Mouse (Mus musculus) ovary, adult 18-20 months (tissue): ENCODE data around the gene Klhdc8a.
A peak's percentile ranks its signal among the peaks of the same experiment; 100 is the strongest.
"Not testable (repeated sequence)": the region's sequence is repeated elsewhere in the genome, so short reads cannot be mapped to it uniquely, and the experiment has no call there.

Experiments used
- DNase-seq: peaks from one replicate; pipeline ENCODE4 v3.0.0; 2022; ENCODE audit warnings: low spot score, mixed read lengths

Gene Klhdc8a

GRCm38 (mm10) chr1:132298425-132298800, at the start of gene Klhdc8a:
Gene Klhdc8a, plus strand, starts transcription at chr1:132298626.
- DNase-seq = no peak

DNA sequence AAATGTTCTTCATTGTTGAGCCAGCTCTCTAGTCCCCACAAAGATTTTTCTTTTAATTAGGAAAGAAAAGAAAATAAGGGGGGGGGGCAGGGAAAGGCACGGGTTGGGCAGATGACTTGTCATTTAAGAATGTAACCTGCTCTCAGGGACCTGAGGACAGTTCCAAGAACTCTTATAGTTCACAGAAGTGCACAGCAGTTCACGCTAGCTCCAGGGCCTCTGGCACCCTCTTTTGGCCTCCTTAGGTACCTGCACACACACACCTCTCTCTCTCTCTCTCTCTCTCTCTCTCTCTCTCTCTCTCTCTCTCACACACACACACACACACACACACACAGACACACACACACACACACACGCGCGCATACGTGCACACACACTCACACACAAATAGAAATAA, 44.0 kb upstream of the Klhdc8a start:
- no peak for DNase-seq

DNA sequence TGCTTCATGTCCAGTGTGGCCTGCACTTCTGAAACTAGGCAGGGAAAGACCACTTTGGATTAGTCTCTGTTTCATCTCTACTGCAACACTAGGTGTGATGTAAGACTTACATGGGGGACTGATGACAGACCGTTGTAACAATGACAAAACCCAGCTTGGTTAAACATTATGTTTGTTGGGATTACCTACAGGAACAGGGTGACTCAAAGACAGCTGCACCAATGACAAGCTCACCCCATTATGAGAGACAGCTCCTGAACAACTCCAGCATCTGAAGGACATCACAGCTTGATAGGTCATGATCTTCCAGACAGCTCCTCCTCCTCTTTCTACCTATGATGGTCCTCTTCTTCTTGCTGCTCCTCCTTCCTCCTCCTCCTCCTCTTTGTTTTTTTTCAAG, 38.1 kb upstream of the Klhdc8a start:
- no peak for DNase-seq

- DNase-seq = no peak
These were observed 37.4 kb upstream of the Klhdc8a start for GRCm38 (mm10) chr1:132261058-132261457.

DNA sequence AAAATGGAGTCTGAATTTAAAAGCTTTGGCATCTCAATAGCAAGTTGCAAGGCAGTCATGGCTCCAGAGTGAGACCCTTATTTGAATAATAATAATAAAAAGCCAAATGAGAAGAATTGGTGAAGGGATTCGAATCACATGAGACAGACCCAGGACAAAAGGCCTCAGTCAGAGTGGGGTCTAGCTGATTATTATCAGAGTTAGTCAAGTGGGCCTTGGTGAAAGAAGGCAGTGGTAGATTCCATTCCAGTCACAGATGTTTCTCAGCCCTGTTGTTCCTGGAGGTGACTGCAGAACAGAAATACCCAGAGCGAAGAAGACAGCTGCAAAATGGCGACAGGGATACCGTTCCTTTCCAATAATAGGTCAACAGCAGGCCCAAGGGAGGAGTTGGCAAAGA, 34.8 kb upstream of the Klhdc8a start:
- DNase-seq = no peak

DNA sequence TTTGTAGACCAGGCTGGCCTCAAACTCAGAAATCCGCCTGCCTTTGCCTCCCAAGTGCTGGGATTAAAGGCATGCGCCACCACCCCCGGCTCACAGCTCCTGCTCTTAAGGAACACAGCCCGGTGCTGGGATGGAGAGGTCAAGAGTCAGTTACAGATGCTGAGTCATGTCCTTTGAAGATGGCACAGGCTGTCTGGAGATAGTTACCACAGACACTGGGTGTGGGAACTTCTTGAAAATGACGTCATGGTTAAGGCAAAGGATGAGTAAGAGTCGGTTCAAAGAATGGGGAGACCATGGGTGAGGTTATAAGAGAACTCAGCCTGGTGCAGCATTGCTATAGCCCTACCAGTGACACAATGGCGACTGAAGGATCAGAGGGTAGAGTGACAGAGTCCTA, 33.8 kb upstream of the Klhdc8a start:
- no peak for DNase-seq

DNA sequence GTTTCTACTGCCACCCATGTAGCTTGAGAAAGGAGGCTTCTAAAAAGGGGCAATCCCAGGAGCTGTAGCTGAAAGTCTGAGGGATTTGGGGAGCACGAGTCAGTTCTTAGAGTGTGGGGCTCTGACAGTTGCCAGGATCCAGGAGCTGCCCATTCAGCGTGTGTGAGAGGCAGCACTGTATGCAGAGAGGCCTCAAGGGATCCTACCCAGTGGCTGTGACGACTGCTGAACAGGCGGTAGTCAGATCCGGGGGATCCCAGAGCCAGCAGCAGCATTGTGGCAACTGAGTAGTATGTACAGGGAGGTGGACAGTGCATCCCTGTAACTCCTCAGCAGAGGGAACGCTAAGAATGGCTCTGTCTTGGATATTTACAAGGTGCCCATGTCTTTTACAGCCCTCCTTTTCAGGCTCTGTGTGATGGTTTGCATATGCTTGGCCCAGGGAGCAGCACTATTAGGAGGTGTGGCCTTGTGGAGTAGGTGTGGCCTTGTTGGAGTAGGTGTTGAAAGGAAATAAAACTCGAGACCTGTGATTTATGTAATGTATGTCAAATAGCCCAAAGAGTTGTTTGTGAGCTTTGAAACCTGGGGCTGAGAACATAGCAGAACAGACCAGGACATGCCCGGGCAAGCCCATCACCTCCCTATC, 33.1 kb upstream of the Klhdc8a start:
- DNase-seq = no peak

- no peak for DNase-seq
These were observed 32.5 kb upstream of the Klhdc8a start for GRCm38 (mm10) chr1:132265936-132266335.

DNA sequence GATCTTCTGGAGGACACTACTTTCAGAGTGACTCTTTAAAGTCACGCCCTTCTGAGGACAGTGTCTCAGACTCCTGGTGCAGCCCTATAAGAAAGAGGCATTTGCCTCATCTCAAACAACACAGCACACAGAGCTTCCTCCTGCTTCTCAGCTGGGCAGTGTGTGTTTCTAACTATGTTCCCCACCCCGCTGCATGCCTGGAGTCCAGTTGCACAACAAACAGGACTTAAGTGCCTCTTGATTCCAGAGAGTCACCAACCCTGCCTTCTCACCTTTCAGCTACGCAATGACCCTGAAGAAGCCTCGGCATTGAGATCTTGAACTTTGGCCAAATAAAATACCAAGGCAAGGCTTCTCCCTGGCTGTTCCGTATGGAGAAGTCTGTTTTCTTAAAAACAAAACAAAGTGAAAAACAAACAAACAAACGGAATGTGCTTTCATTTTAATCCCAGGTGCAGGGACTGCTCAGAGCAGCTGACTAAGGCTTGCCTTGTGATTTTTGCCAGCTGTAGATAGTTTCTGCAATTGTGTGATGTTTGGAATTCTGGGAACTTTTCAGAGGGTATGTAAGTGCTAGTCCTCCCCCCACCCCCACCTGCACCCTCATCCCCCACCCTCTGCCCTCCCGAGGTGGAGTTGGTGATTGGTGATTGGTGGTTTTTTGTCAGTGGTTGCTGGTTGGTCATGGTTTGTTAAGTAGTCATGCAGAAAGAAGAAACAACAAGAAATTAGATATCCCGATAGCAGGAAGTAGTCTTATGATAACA, 31.5 kb upstream of the Klhdc8a start:
- no peak for DNase-seq

GRCm38 (mm10) chr1:132267959-132268358, 30.5 kb upstream of the Klhdc8a start:
- DNase-seq = no peak

- no peak for DNase-seq
These were observed 29.9 kb upstream of the Klhdc8a start for GRCm38 (mm10) chr1:132268418-132269060.

DNA sequence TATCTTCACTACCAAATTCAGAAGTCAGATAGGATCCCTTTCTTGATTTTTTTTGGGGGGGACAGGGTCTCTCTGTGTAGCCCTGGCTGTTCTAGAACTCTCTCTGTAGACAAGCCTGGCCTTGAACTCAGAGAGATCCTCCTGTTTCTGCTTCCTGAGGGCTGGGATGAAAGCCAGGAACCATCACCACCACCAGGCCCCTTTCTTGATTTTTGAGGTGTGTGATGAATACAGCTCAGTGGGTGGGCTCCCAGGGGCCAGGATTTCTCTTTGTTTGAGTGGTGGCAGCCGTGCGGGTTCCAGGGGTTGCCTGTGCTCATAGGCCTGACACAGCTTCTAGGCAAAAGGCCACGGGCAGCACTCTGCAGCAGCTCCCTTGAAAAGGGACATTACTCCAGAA, 27.2 kb upstream of the Klhdc8a start:
- no peak for DNase-seq

DNA sequence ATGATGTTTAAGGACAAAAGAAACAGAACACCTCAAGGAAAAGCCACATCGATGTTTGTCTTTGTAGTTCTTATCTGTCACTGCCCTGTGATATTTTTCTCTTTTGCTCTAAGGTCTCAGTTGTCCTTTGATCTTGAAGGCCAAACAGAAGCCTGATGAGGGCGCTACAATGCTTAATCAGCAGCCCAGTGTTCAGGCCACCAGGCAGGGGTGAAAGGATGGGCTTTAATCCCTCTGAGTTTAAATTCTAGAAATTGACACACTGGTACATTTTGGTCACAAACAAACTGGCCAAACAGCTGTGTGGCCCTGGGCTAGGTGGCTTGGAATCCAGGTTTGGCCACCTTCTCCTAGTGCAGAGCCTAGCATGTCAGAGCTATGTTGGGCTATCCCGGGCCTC, 21.7 kb upstream of the Klhdc8a start:
- DNase-seq = no peak

DNA sequence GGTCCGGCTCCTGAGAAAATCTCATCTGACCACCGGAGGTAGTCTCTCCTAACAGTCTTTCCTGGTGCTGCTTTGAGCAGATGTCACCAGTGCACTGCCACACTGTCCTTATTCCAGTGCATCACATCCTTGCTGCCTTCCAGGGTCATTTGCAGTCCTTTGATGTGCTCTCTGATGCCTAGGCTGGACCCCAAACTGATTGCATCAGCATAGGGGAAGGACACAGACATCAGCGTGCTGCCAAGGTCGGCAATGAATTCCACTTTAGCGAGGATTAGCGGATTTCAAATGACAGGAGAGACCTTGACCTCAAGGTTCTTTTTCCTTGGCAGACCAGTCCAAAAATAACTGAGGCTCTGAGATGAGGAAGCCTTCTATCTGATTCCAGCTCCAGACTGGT, 21.3 kb upstream of the Klhdc8a start:
- DNase-seq = peak; percentile 54

GRCm38 (mm10) chr1:132280636-132281035, 17.8 kb upstream of the Klhdc8a start:
- not testable (repeated sequence) for DNase-seq

DNA sequence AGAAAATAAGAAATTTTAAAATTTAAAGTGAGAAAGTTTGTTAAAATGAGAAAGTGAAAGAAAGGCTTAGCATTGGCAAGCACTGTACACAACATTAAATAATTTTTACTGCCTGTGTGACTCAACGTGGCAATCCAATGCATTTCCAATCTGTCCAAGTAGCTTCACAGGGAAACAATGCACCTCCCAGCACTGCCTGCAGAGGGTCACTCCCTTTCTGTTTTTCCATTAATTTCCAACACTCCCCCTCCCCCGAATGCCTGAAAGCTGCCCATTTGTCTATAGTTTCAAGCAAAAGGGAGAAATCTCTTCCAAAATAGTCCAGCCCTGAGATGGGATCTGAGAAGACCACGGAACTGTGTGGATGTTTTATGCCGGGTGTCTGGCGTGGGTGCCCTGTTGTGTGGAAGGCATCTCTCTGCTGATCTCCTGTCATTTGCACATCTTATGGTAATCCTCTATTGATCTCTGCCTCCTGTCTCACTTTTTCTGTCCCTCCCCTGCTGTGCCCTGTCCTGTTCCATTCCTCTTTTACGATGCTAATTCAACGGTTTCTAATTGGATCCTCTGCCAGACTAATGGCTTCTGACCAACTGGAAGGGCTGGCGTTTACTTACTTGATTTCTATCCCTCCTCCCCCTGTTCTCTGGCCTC, 16.8 kb upstream of the Klhdc8a start:
- no peak for DNase-seq

- DNase-seq = no peak
These were observed 16.3 kb upstream of the Klhdc8a start for GRCm38 (mm10) chr1:132282177-132282536.

GRCm38 (mm10) chr1:132283018-132283417, 15.4 kb upstream of the Klhdc8a start:
- DNase-seq = no peak

GRCm38 (mm10) chr1:132286735-132287134, 11.7 kb upstream of the Klhdc8a start:
- DNase-seq = no peak

GRCm38 (mm10) chr1:132287445-132287844, 11.0 kb upstream of the Klhdc8a start:
- no peak for DNase-seq

DNA sequence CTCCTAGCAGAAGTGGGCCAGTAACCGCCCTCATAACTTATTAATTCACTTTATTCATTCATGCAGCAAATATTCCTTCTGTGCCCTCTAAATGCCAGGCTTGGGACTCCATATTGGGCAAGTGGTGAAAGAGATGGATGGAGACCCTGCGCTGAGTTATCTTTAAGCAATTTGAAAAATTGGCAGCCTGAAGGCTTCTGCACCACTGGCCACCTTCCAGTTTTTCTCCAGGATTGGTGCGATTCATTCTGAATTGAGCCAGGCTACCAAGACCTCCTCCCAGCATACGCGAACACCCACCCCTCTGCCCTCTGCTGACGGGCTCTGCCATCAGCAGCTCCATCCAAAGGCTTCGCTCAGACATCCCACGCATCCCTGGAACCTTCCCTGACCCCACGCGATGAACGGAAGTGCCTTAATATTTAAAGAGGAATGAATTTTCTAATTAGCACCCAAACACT, 10.4 kb upstream of the Klhdc8a start:
- DNase-seq = no peak

DNA sequence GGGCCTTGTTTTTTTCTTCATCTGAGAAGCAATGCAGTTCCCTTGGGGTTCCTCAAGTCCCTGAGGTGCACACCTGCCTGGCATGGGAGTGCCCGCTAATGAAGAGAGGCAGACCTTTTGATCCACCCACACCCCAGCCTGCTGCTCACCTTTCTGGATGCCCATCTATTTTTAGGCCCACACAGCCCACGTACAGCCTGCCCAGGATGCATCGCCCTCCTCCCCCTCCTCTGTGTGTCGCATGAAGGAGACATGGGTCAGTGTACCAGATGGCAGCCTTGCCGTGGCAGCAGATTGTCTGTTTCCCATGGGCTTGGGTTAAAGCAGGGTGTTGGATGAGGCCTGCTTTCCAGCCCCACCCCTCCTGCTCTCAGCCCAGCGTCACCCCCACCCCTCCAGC, 8.5 kb upstream of the Klhdc8a start:
- no peak for DNase-seq
